Mouse (Mus musculus): ENCODE measurements around the gene Dok4.

GRCm38 (mm10) chr8:94857346-94858173 is 18.6 kb downstream of the Dok4 start, which contains the start of gene Polr2c:
- TF ChIP-seq CTCF (IDR thresholded peaks at IDR 0.05; ENCODE audit: borderline replicate concordance, extremely low read depth, insufficient read depth, insufficient read length) (peak; percentile 94), POLR2A (IDR thresholded peaks at IDR 0.05; ENCODE audit: borderline replicate concordance, extremely low read depth, insufficient read depth, insufficient read length, poor library complexity, severe bottlenecking) (peak; percentile 86)

All from brain, embryonic 14.5 days (tissue).